10 mouse cellular contexts compared by ENCODE assay signal in the genomic region with DNA sequence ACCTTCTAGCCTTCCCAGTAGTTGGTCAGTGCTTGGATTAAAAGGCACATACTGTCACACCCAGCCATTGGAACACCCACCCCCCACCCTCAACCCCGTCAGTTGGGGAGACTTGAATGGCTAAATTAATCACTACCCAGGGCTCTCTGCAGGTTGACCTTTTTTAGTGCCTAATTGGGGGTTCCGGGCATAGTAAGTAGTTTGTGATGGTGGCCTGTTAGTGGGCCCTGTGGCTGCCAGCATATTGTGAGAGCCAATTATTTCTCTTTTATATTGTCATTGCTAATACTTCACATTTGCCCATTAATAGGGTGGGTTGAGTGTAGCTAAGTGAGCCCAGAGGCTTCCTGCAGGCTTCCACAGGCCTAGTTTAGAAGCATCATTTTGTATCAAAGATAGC. TPM values are rescaled to one million over a fixed set of nuclear protein-coding genes. Genes with fewer than 3 reads are reported as not detected.
A peak's percentile ranks its signal among the peaks of the same experiment; 100 is the strongest.
DNase-seq lines count a peak whose midpoint lies in the region; ATAC-seq and TF ChIP-seq lines count a peak whose summit lies in the region.
"Had no signal": no experiment of that assay in that cellular context is flagged by ENCODE, and none has a peak within 500 bp of the region (broad histone marks: within the 10 kb centered on the region; RNA-seq: fewer than 3 reads in every experiment).

No protein-coding gene starts in this region.

- peaks cover 11% of the 10 kb centered on the region; the same call in 1 of the 2 replicates for H3K9me3 ChIP-seq in forebrain, embryonic 10.5 days
- no peaks in the 10 kb centered on the region for H3K9me3 ChIP-seq in limb, embryonic 11.5 days (ENCODE audit: control insufficient read depth, low read length)
- no peaks in the 10 kb centered on the region for H3K9me3 ChIP-seq in neural tube, embryonic 14.5 days (ENCODE audit: control insufficient read depth, low read length)

- no peak for TF ChIP-seq CTCF in left cerebral cortex, adult 2 months (IDR thresholded peaks at IDR 0.05)

- peaks cover 36% of the 10 kb centered on the region for H3K4me1 ChIP-seq in forebrain, embryonic 10.5 days
- 0 out of 2 replicates have a peak, but pooled peaks cover 5% of the 10 kb centered on the region for H3K4me1 ChIP-seq in limb, embryonic 11.5 days (ENCODE audit: control insufficient read depth, insufficient read depth, low read length)
- H3K4me1 ChIP-seq in neural tube, embryonic 14.5 days (ENCODE audit: control insufficient read depth, insufficient read depth, low read length): peaks cover 23% of the 10 kb centered on the region

- peak overlapping the region; percentile 3; the same call in 1 of the 2 replicates for H3K4me3 ChIP-seq in left cerebral cortex, adult 2 months
- H3K4me3 ChIP-seq in forebrain, embryonic 10.5 days: peak overlapping the region; percentile 96
- peak overlapping the region; percentile 18; the same call in 1 of the 2 replicates for H3K4me3 ChIP-seq in limb, embryonic 11.5 days (ENCODE audit: low read depth, low read length)
- H3K4me3 ChIP-seq in neural tube, embryonic 14.5 days (ENCODE audit: low read depth, low read length): peak overlapping the region; percentile 98; the same call in 1 of the 2 replicates

- intact Hi-C loops in left cerebral cortex, adult 2 months (cut with DNase I): no loop called here

- ATAC-seq in limb, embryonic 11.5 days (ENCODE audit: insufficient number of reproducible peaks, low FRiP score, low TSS enrichment, low read depth): no peak
- no peak for ATAC-seq in neural tube, embryonic 14.5 days (ENCODE audit: low read depth)

- peak overlapping the region; percentile 15; the same call in 1 of the 2 replicates for H3K4me2 ChIP-seq in limb, embryonic 11.5 days (ENCODE audit: low read depth, severe bottlenecking)
- H3K4me2 ChIP-seq in neural tube, embryonic 14.5 days (ENCODE audit: low read depth, low read length): peak overlapping the region; percentile 93

- H3K9ac ChIP-seq in limb, embryonic 11.5 days (ENCODE audit: low read length): no peak overlapping the region
- H3K9ac ChIP-seq in neural tube, embryonic 14.5 days (replicated peaks; ENCODE audit: low read depth, low read length): no peak overlapping the region

- no peak for DNase-seq in left cerebral cortex, adult 2 months (ENCODE audit: extremely low spot score in 1 of 2, low spot score in 2 of 2)
- no peak for DNase-seq in left cerebral cortex, adult 11 months (ENCODE audit: low spot score)
- DNase-seq in forebrain, embryonic 10.5 days (ENCODE audit: extremely low spot score, low spot score): peak; percentile 31
- DNase-seq in limb, embryonic 11.5 days (ENCODE audit: low spot score): no peak
- DNase-seq in thymus, postnatal 10 days (ENCODE audit: low spot score in 2 of 2): no peak
- no peak for DNase-seq in layer of hippocampus, postnatal 14 days (ENCODE audit: low spot score in 2 of 2)
- no peak for DNase-seq in right cerebral cortex, postnatal 14 days
- DNase-seq: cerebellum, postnatal 25 days; right cerebral cortex, adult 18-20 months had no signal

- no peak overlapping the region for H3K27ac ChIP-seq in left cerebral cortex, adult 2 months
- no peak overlapping the region for H3K27ac ChIP-seq in forebrain, embryonic 10.5 days
- no peak overlapping the region for H3K27ac ChIP-seq in limb, embryonic 11.5 days (replicated peaks; ENCODE audit: low read depth, low read length)
- H3K27ac ChIP-seq in neural tube, embryonic 14.5 days (ENCODE audit: low read depth, low read length): no peak overlapping the region

- no peaks in the 10 kb centered on the region for H3K27me3 ChIP-seq in forebrain, embryonic 10.5 days (ENCODE audit: poor library complexity, severe bottlenecking)
- no peaks in the 10 kb centered on the region for H3K27me3 ChIP-seq in limb, embryonic 11.5 days (ENCODE audit: control insufficient read depth, insufficient read depth, low read length)
- H3K27me3 ChIP-seq in neural tube, embryonic 14.5 days (ENCODE audit: control insufficient read depth, insufficient read depth, low read length): no peaks in the 10 kb centered on the region

- peaks cover 10% of the 10 kb centered on the region for H3K36me3 ChIP-seq in forebrain, embryonic 10.5 days (replicated peaks)
- peaks cover 2% of the 10 kb centered on the region; the same call in 1 of the 2 replicates for H3K36me3 ChIP-seq in limb, embryonic 11.5 days (ENCODE audit: control insufficient read depth, insufficient read depth, low read length)
- no peaks in the 10 kb centered on the region for H3K36me3 ChIP-seq in neural tube, embryonic 14.5 days (ENCODE audit: control insufficient read depth, insufficient read depth, low read length)

- 23% methylated on average over 2 of the region's 2 CpGs for WGBS in forebrain, embryonic 10.5 days
- WGBS in limb, embryonic 11.5 days: 19% methylated on average over 2 of the region's 2 CpGs
- 5% methylated on average over 2 of the region's 2 CpGs for WGBS in neural tube, embryonic 14.5 days

RNA-seq across cellular contexts. Expression of gene Gdi2, which starts 2.3 kb away (rescaled TPM):
- total RNA-seq in left cerebral cortex, adult 2 months (2021): 100 to 1,000 TPM; 269 to 312 TPM
- polyA plus RNA-seq in forebrain, embryonic 10.5 days (2016; fragmentation: Nextera tagmentation; extraction: Ambion mirVana): 431 and 471 TPM in 2 replicates
- 487 and 510 TPM in 2 replicates for polyA plus RNA-seq in limb, embryonic 11.5 days (2014; fragmentation: Nextera tagmentation; extraction: Ambion mirVana)
- polyA plus RNA-seq in neural tube, embryonic 14.5 days (2014; fragmentation: Nextera tagmentation; extraction: Ambion mirVana): 434 and 478 TPM in 2 replicates
- 100 to 1,000 TPM; 301 to 313 TPM for total RNA-seq in layer of hippocampus, postnatal 14 days (2021)

Comparison
In these comparisons a context has a peak if more than half of its experiments do, and no peak if none do; other contexts are left out.
1. H3K4me3 ChIP-seq: peak in every context shown above with its lines; median percentile 98 in neural tube, embryonic 14.5 days; 96 in forebrain, embryonic 10.5 days; 18 in limb, embryonic 11.5 days; 3 in left cerebral cortex, adult 2 months.